Mouse (Mus musculus) heart, embryonic 16.5 days (tissue): ENCODE measurements around the gene Ulk4. TPM values are rescaled to one million over a fixed set of nuclear protein-coding genes. Genes with fewer than 3 reads are reported as not detected.
A peak's percentile ranks its signal among the peaks of the same experiment; 100 is the strongest.

ENCODE experiments used
- ATAC-seq: fragments of 200-750 bp; cut with Nextera tagmentation; replicated peaks from 2 replicates; pipeline ENCODE4 v1.8.0; 2017; ENCODE audit warnings: moderate number of reproducible peaks; ENCODE audit not compliant: insufficient read depth, low FRiP score; ENCODE audit errors: extremely low read depth
- H3K27ac ChIP-seq: fragments of 300-500 bp; sonication (generic); 2 replicates; pipeline ENCODE4 v1.5.1; 2014; ENCODE audit warnings: mild to moderate bottlenecking, low read length, control low read depth, moderate library complexity
- H3K27me3 ChIP-seq: fragments of 300-500 bp; sonication (generic); 2 replicates; pipeline ENCODE4 v1.6.1; 2014; ENCODE audit warnings: low read length, mixed read lengths; ENCODE audit not compliant: control insufficient read depth, insufficient read depth
- H3K36me3 ChIP-seq: fragments of 300-500 bp; sonication (generic); 2 replicates; pipeline ENCODE4 v1.6.1; 2014; ENCODE audit not compliant: control insufficient read depth, insufficient read depth
- H3K4me1 ChIP-seq: fragments of 300-500 bp; sonication (generic); 2 replicates; pipeline ENCODE4 v1.6.1; 2014; ENCODE audit warnings: low read length, mixed read lengths; ENCODE audit not compliant: control insufficient read depth, insufficient read depth
- H3K4me2 ChIP-seq: fragments of 300-500 bp; sonication (generic); 2 replicates; pipeline ENCODE4 v1.6.1; 2014; ENCODE audit warnings: low read depth, mild to moderate bottlenecking, control low read depth, low read length
- H3K4me3 ChIP-seq: fragments of 300-500 bp; sonication (generic); 2 replicates; pipeline ENCODE4 v1.5.1; 2014; ENCODE audit warnings: mild to moderate bottlenecking, control low read depth, low read length
- H3K9ac ChIP-seq: fragments of 300-500 bp; sonication (generic); 2 replicates; pipeline ENCODE4 v1.6.1; 2014; ENCODE audit warnings: low read length, control low read depth
- H3K9me3 ChIP-seq: fragments of 300-500 bp; sonication (generic); replicated peaks from 2 replicates; pipeline ENCODE4 v1.6.1; 2016; ENCODE audit warnings: low read length; ENCODE audit not compliant: control insufficient read depth
- WGBS: fragments of 180-500 bp; shearing (Covaris S2); extraction: QIAGEN DNeasy Blood & Tissue Kit; methylation state at CpG from one replicate; pipeline ENCODE4 v1.1.7; 2014; 5-methylcytosine and 5-hydroxymethylcytosine counted together
- polyA plus RNA-seq: library from polyadenylated mRNA; unstranded; fragments of >200 nt; fragmentation: Nextera tagmentation; extraction: Ambion mirVana; gene quantifications from 2 replicates; pipeline ENCODE4 v1.2.1, GENCODE M21; 2015

Gene Ulk4
- polyA plus RNA-seq, 1 experiment from 2014 or later = 105 TPM

GRCm38 (mm10) chr9:120976158-120976557 is 300.8 kb downstream of the Ulk4 start:
- H3K4me3 ChIP-seq = no peak overlapping the region
- peak overlapping the region; percentile 17; the same call in 1 of the 2 replicates for H3K27ac ChIP-seq
- no peaks in the 10 kb centered on the region for H3K9me3 ChIP-seq
- WGBS = 31% methylated on average over 5 of the region's 5 CpGs
- H3K4me2 ChIP-seq = no peak overlapping the region
- H3K36me3 ChIP-seq = no peaks in the 10 kb centered on the region
- peak; percentile 73 for ATAC-seq
- no peaks in the 10 kb centered on the region for H3K27me3 ChIP-seq
- H3K9ac ChIP-seq = no peak overlapping the region
- peaks cover 18% of the 10 kb centered on the region for H3K4me1 ChIP-seq

GRCm38 (mm10) chr9:120974209-120974608 is 302.8 kb downstream of the Ulk4 start:
- Histone ChIP-seq H3K4me2 (no peak overlapping the region), H3K27me3 (no peaks in the 10 kb centered on the region), H3K27ac (peak overlapping the region; percentile 36; the same call in 1 of the 2 replicates), H3K9ac (no peak overlapping the region), H3K36me3 (peaks cover 2% of the 10 kb centered on the region), H3K4me1 (peaks cover 18% of the 10 kb centered on the region), H3K9me3 (no peaks in the 10 kb centered on the region), H3K4me3 (no peak overlapping the region)
- no peak for ATAC-seq
- WGBS = 76% methylated on average over 2 of the region's 2 CpGs

DNA sequence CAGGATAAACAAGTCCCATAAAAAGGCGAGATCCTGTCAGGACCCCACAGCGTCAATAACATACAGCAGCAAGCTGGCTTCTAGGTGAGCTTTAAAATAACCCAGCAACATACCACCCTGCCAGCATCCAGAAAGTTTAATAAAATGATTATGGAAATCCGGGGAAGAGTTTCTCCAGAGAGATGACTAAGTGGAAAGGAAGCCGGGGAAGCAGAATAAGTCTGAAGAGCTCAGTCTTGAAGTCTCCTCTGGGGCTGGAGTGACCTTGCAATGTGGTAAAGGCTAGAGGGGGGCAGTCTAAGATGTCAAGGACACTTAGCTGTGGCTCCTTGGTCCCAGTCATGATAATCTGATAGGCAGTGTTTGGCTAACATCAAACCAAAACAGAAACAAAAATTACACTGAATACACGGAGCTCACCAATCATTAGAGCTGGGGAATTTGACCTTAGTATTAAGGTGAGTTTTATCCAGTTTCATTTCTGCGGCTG is 303.9 kb downstream of the Ulk4 start:
- H3K36me3 ChIP-seq = peaks cover 12% of the 10 kb centered on the region
- H3K27ac ChIP-seq = no peak overlapping the region
- no peak overlapping the region for H3K4me3 ChIP-seq
- H3K9ac ChIP-seq = no peak overlapping the region
- no peaks in the 10 kb centered on the region for H3K9me3 ChIP-seq
- WGBS = 57% methylated on average over 6 of the region's 6 CpGs
- H3K4me1 ChIP-seq = peaks cover 18% of the 10 kb centered on the region
- H3K27me3 ChIP-seq = no peaks in the 10 kb centered on the region
- no peak overlapping the region for H3K4me2 ChIP-seq
- ATAC-seq = no peak

GRCm38 (mm10) chr9:120965007-120965406 is 312.0 kb downstream of the Ulk4 start:
- Histone ChIP-seq H3K27ac (no peak overlapping the region), H3K9ac (no peak overlapping the region), H3K4me2 (no peak overlapping the region), H3K36me3 (peaks cover 51% of the 10 kb centered on the region), H3K9me3 (no peaks in the 10 kb centered on the region), H3K4me1 (peaks cover 33% of the 10 kb centered on the region), H3K27me3 (no peaks in the 10 kb centered on the region), H3K4me3 (no peak overlapping the region)
- ATAC-seq = no peak
- WGBS = 75% methylated on average over 10 of the region's 10 CpGs

DNA sequence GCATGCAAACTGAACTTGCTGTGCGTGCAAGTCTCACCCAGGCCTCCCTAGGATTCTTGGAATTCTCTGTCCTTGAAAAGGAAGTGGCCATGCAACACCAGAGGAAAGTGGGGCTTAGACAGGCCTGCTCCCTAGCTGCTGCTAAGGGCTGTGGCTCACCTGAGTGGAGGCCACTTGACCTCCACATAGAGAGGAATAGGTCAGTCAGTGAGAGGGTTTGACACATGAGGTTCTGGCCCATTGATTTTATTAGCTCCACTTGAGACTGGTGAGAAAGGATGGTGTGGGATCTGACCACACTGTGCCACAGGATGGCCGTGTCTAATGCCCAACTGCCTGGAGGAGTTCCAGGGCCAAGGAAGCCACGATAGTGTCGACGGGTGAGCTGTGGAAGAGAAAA is 312.8 kb downstream of the Ulk4 start:
- no peaks in the 10 kb centered on the region for H3K27me3 ChIP-seq
- no peak overlapping the region for H3K27ac ChIP-seq
- 56% methylated on average over 5 of the region's 5 CpGs for WGBS
- no peak overlapping the region for H3K4me3 ChIP-seq
- H3K4me1 ChIP-seq = peaks cover 33% of the 10 kb centered on the region
- H3K9ac ChIP-seq = no peak overlapping the region
- no peaks in the 10 kb centered on the region for H3K9me3 ChIP-seq
- peaks cover 56% of the 10 kb centered on the region for H3K36me3 ChIP-seq
- no peak overlapping the region for H3K4me2 ChIP-seq
- ATAC-seq = no peak

GRCm38 (mm10) chr9:120963720-120964119 is 313.3 kb downstream of the Ulk4 start:
- H3K9ac ChIP-seq = no peak overlapping the region
- H3K36me3 ChIP-seq = peaks cover 56% of the 10 kb centered on the region
- H3K9me3 ChIP-seq = no peaks in the 10 kb centered on the region
- no peak for ATAC-seq
- 73% methylated on average over 3 of the region's 3 CpGs for WGBS
- H3K27me3 ChIP-seq = no peaks in the 10 kb centered on the region
- H3K27ac ChIP-seq = no peak overlapping the region
- peaks cover 33% of the 10 kb centered on the region for H3K4me1 ChIP-seq
- H3K4me3 ChIP-seq = no peak overlapping the region
- no peak overlapping the region for H3K4me2 ChIP-seq

DNA sequence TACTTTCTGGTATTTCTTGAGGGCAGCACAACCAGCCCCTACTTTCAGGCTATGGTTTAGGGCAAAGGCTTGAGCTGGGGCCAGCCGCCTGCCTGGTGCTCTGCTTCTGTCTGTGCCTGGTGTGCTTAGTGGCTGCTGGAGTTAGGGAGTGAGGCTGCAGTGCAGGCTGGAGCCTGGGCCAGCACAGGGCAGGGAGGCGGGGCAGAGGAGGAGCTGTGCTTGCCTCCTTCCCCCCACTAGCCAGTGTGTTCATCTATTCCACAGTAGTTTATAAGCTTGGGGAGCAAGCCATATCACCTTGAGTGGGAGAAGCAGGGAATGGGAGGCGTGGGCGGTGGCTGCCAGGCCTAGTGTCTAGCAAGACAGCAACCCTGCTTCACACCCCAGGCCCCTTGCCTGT is 313.9 kb downstream of the Ulk4 start:
- no peak overlapping the region for H3K4me3 ChIP-seq
- H3K4me2 ChIP-seq = no peak overlapping the region
- no peak for ATAC-seq
- 71% methylated on average over 4 of the region's 4 CpGs for WGBS
- H3K27ac ChIP-seq = no peak overlapping the region; the same call in 1 of the 2 replicates
- no peaks in the 10 kb centered on the region for H3K27me3 ChIP-seq
- peaks cover 38% of the 10 kb centered on the region for H3K4me1 ChIP-seq
- H3K9ac ChIP-seq = 0 out of 2 replicates have a peak overlapping the region, but pooled peaks have one; percentile 34
- peaks cover 56% of the 10 kb centered on the region for H3K36me3 ChIP-seq
- H3K9me3 ChIP-seq = no peaks in the 10 kb centered on the region

DNA sequence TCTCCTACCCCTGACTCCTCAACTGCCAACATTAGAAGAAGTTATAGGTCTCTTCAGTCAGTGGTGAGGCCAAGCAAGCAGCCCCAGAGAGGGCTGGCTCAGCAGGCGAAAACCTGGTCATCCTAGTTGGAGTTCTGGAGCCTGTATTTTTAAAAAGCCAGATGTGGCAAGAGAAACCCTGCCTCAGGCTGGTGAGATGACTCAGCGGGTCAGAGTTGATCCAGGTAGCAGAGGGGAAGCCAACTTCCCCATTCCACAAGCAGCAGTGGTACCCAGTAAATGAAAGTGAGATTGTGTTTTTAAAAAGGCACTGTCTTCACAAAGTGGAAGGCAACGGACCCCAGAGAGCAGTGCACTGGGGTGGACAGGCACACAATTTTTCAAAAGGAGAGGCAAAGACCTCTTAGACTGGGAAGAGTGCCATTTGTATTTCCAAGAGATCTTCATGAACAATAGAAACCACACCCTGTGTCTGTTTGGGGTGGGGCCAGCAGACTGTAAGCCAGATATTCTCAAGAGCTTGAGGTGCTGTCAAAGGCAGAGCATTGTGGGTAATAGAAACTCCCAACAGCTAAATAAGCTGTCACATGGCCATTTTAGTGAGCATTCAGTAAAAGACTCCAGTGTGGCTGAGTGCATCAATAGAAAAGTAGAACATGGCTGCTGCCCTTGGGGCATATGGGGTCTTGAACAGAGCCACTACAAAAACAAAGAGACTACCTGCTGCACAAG is 314.9 kb downstream of the Ulk4 start:
- Histone ChIP-seq H3K9me3 (no peaks in the 10 kb centered on the region), H3K9ac (no peak overlapping the region), H3K27me3 (no peaks in the 10 kb centered on the region), H3K4me2 (no peak overlapping the region), H3K36me3 (peaks cover 61% of the 10 kb centered on the region), H3K27ac (peak overlapping the region; percentile 51; the same call in 1 of the 2 replicates), H3K4me1 (peaks cover 39% of the 10 kb centered on the region), H3K4me3 (no peak overlapping the region)
- no peak for ATAC-seq
- WGBS = 76% methylated on average over 3 of the region's 3 CpGs

GRCm38 (mm10) chr9:120961466-120961865 is 315.5 kb downstream of the Ulk4 start:
- peak overlapping the region; percentile 51; the same call in 1 of the 2 replicates for H3K27ac ChIP-seq
- 44% methylated on average over 3 of the region's 3 CpGs for WGBS
- no peak overlapping the region for H3K4me3 ChIP-seq

More at GRCm38 (mm10) chr9:120961466-120961865, 315.5 kb downstream of the Ulk4 start:
- no peak overlapping the region for H3K4me2 ChIP-seq
- H3K9me3 ChIP-seq = no peaks in the 10 kb centered on the region
- no peaks in the 10 kb centered on the region for H3K27me3 ChIP-seq
- H3K4me1 ChIP-seq = peaks cover 39% of the 10 kb centered on the region
- ATAC-seq = 0 out of 2 replicates have a peak, but pooled peaks have one; percentile 14
- H3K9ac ChIP-seq = no peak overlapping the region
- peaks cover 62% of the 10 kb centered on the region for H3K36me3 ChIP-seq
